Mouse (Mus musculus) spleen, adult 10 weeks (tissue): ENCODE results near the gene Olfr1412. TPM values are rescaled to one million over a fixed set of nuclear protein-coding genes. Genes with fewer than 3 reads are reported as not detected.

ENCODE experiments used
- polyA plus RNA-seq: library from polyadenylated mRNA; stranded (reverse); fragments of 350-450 nt; fragmentation: Illumina TruSeq; extraction: RNeasy Lipid Tissue Mini Kit (QIAGEN cat#74804); gene quantifications from one replicate; pipeline ENCODE4 v1.2.3, GENCODE M21; 2015; ENCODE audit warnings: low replicate concordance; ENCODE audit not compliant: insufficient read depth

The Olfr1412 gene
- not detected for polyA plus RNA-seq

GRCm38 (mm10) chr1:92585479-92585878 lies at the start of gene Olfr1412:
Gene Olfr1412, plus strand, starts transcription at chr1:92585779.

GRCm38 (mm10) chr1:92571022-92571421 lies 14.6 kb upstream of the Olfr1412 start, which contains the start of gene Olfr1413:
Gene Olfr1413, plus strand, starts transcription at chr1:92571322.

GRCm38 (mm10) chr1:92594111-92594510 lies 8.5 kb downstream of the Olfr1412 start, which contains the start of gene Olfr1411:
Gene Olfr1411, plus strand, starts transcription at chr1:92594411.

DNA sequence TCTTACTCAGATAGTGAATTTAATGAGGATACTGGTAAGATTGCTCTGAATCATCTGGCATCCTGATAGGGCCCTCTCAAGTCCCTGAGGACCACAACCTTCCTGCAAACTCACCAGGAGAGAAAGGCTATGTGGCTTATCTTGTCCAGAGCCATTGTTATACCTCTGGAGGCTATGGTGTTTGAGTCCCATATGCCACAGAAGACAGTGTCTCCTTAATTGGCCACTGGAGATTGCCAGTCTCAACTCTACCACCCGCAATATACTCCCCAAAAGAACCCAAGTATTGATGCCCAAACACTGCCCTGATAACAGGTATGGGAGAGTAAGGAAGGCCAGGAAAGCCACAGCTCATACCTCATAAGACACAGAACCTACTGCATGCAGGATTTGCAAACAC lies 19.9 kb downstream of the Olfr1412 start, which contains the start of gene Olfr1410:
Gene Olfr1410 (plus strand): TSS at position 301 of the 400 bp plus-strand sequence.

GRCm38 (mm10) chr1:92617488-92617887 lies 31.9 kb downstream of the Olfr1412 start, which contains the start of gene Olfr12:
Gene Olfr12, plus strand, starts transcription at chr1:92617788.

Other genes starting within 250 kb of the Olfr1412 start
- gene Ndufa10, start 111.9 kb upstream of the Olfr1412 start, polyA plus RNA-seq, result 125 TPM
- not detected for gene Olfr1416, start 100.7 kb upstream of the Olfr1412 start, polyA plus RNA-seq
- gene Olfr1415, start 89.7 kb upstream of the Olfr1412 start, polyA plus RNA-seq, result not detected
- gene Olfr1414, start 67.1 kb upstream of the Olfr1412 start, polyA plus RNA-seq, result not detected
- gene Olfr1413, start 14.5 kb upstream of the Olfr1412 start, polyA plus RNA-seq, result not detected
- gene Olfr1411, start 8.6 kb downstream of the Olfr1412 start, polyA plus RNA-seq, result not detected
- not detected for gene Olfr1410, start 20.0 kb downstream of the Olfr1412 start, polyA plus RNA-seq
- not detected for gene Olfr12, start 32.0 kb downstream of the Olfr1412 start, polyA plus RNA-seq
- gene Cops9, start 56.2 kb downstream of the Olfr1412 start, polyA plus RNA-seq, result 175 TPM
- gene Otos, start 63.1 kb downstream of the Olfr1412 start, polyA plus RNA-seq, result 0.26 TPM
- 1.6 TPM for gene Gpc1, start 245.9 kb downstream of the Olfr1412 start, polyA plus RNA-seq